Mouse (Mus musculus) megakaryocyte-erythroid progenitor cell, adult 5-6 weeks (primary cell): ENCODE measurements around the gene Secisbp2. TPM values are rescaled to one million over a fixed set of nuclear protein-coding genes. Genes with fewer than 3 reads are reported as not detected.
A peak's percentile ranks its signal among the peaks of the same experiment; 100 is the strongest.

Source experiments
- ATAC-seq: replicated peaks from 2 replicates; pipeline ENCODE4 v1.8.0; 2016; ENCODE audit warnings: mild to moderate bottlenecking, inconsistent platforms; ENCODE audit not compliant: severe bottlenecking, poor library complexity, low FRiP score, low TSS enrichment
- total RNA-seq, 2 experiments: library from RNA; stranded (forward) in 1 of 2; stranded (reverse) in 1 of 2; fragments of 200-1000, 215-1000 nt in 1 of 2; fragments of >200 nt in 1 of 2; fragmentation: Nextera tagmentation in 1 of 2; gene quantifications; 2 replicates each; pipeline ENCODE4 v1.2.3; 2014 to 2017

Gene Secisbp2
- total RNA-seq, 2 experiments from 2014 or later, result 29.6 to 33.2 TPM

DNA sequence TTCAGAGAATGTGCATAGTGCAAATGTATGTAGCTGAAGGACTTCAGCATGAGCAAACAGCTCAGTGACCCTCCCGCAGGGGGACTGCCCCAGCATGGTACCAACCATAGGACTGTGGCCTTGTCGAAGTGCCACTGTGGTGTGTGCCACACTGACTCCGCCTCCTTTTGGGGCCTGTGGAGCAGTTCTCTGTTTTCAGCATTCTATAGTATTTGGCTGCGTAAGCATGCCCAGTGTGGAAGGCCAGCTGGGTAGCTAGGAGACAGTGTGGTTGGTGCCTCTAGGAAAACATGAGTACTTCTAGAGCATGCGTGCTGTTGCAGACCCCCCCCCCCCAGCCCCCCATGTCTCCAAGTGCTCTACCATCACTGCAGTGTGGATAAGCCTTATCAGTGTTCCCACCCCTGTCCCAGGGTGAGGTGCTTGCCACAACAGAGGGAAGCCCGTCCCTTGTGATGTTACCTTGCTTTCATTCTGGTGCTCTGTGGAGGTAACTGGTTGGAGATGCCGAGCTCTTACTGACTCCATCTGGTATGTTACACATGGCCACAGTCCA lies 26.2 kb downstream of the Secisbp2 start:
- peak; percentile 79 for ATAC-seq

DNA sequence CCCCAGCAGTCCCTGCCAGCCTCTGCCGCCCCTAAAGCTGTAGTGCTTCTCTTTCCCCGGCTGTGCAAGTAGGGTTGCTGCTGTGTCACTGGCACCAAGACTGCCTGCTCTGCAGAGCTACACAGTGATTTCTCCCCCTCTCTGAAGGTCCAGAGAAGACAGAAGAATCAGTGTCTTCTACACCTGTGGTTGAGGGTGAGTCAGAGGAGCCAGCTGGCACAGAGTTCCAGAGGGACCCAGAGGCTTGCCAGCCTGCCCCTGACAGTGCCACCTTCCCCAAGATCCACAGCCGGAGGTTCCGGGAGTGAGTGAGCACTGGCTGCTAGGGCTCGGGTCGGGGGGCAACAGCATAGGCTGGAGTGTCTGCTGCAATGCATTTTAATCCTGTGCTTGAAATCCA lies 27.2 kb downstream of the Secisbp2 start:
- ATAC-seq, result no peak

DNA sequence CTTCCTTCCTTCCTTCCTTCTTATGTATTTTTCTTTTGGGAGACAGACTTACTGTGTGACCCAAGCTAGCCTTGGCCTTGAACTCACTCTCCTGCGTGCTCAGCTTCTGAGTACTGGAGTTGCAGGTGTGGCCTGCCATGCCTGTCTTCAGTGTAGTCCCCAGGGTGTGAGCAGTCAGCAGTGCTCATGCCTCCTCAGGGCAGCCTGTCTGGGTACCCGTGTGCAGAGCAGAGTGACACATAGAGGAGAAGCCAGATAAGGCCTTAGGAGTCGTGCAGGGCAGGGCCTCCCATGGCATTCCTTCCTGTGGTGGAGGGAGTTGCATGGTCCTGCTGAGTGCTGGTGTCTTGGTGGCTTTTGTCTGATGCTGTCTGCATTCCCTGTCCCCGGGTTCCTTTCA lies 27.8 kb downstream of the Secisbp2 start:
- ATAC-seq, result no peak

DNA sequence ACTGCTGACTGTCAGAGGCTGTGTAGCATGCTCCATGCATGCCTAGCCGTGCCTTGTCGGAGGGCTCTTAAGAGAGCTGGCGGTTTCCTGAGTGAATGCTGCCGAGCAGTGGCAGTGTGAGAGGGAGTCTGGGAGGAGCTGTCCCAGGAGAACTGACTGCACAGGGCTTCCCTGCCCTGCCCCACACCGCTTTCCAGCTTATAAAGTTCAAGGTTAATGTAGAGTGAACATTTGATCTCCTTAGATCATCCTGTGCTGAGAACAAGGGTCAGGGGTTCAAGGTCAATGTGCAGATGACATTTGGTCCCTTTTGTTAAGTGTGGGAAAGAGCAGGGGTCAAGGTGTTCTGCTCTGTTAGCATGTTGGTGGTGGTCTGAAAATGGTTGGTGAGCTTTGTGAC lies 29.6 kb downstream of the Secisbp2 start:
- ATAC-seq, result no peak

DNA sequence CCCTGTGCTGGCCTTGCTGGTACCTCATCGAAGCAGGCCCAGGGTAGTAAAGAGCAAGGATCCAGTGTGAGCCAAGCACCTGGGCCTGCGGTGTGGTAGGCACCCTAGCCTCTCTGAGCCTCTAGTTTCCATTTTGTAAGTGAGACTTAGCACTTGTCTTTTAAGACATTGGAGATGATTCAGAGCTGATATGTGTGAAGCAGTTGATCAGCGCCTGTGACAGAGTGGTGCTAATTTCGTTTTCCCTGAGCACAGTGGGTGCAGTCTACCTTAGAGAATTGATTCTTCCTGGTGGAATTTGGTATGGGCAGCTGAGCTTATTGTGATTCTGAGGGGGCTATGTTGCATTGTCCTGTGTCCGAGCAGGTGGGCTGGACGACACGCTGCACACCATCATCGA lies 30.1 kb downstream of the Secisbp2 start:
- no peak for ATAC-seq

DNA sequence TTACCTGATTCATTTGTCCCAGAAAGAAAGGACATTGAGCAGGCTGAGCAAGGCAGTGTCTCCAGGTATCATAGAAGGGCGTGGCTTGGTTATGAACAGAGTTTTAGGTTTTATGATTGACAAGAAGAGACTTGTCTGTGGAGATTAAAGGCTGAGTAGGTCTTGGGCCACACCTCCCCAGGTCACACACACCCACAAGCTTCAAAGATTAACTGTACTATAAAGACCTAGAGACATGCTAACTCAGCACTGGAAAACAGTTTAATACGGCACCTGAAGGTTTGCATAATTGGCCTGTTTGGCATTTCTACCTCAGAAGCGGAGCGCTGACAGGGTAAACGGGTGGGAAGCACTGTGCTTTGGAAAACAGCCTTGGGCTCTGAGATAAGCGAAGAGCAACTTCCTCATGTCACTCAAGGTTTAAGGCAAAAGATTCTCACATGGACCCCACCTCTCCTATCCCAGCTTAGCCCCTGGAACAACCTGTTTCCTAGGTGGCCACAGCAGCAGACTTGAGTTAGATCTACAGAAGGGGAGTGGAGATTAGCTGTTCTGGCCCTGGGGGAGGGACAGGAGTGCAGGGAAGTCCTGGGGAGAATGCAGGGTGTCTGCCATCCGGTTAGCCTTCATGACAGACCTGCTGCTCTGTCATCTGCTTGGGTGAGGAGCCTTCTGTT lies 33.9 kb downstream of the Secisbp2 start:
- ATAC-seq, result peak; percentile 54

DNA sequence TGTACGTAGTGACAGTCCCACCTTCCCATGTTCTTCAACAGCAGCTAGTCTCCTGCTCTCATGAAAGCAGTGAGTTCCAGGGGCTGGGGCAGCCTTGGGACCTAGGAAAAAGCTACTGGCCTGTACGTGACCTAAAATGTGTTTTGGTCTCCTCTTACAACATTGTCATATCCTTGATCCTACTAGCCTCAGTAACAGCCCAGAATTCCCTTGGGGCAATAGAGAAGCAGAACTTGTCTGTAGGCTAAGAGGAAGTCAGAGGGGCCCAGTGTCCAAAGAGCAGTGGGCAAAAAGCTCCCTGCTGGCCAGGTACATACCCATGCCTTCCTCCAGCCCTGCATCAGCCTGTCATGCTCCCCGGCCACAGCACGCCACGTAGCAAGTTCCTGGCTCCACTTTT lies 35.5 kb downstream of the Secisbp2 start:
- ATAC-seq, result no peak

DNA sequence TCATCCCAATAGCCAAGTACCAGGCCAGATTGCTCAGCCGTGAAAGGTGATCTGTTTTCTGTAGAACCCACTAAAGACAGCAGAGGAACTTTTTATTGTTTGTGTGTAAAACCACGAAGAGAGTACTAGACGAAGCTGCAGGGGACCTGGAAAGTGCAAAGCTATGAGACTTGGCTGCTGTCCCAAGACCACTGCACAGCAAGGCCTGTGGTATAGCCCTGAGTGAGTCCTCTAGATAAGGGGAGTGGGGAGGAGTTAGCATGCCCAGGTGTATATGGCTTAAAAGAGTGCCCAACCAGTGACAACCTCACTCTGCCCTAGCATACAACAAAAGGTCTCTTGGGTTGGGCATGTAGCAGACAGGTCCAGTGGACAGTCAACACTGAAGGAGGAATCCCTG lies 37.2 kb downstream of the Secisbp2 start:
- peak; percentile 56 for ATAC-seq

DNA sequence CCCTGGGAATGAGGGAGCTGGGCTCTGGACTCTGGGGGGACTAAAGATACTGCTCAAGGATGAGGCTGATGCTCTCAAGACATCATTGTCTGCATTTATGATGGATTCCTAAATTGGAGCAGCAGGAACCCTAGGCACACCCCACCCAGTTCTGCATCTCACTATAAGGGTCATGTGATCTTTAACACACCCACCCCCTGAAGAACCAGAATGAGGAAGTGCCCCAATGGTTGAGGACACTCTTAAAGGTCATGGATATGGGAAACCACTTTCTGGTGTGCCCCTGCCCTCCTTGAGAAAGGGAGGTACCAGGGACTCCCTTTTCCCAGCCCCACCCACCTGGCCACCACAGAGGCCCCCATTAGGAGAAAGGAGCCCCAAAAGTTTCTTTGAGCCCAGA lies 45.0 kb downstream of the Secisbp2 start:
- no peak for ATAC-seq

DNA sequence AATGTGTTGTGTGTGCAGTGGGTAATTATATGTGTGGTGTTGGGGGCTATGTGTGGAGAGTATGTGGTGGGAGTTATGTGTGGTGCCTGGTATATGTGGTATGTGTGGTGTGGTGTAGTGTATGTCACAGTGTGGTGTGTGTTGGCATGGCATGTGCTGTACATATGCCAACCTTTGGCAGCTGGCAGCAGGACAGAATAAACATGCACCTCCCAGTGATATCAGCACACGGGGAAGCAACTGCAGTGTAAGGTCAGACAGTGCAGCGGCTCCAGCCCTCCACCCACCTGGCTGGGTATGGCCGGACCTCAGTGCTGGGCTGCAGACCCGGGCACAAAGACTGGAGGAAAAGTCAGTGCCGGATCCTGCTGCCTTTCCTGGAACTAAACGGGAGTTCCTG lies 46.0 kb downstream of the Secisbp2 start:
- peak; percentile 56 for ATAC-seq

DNA sequence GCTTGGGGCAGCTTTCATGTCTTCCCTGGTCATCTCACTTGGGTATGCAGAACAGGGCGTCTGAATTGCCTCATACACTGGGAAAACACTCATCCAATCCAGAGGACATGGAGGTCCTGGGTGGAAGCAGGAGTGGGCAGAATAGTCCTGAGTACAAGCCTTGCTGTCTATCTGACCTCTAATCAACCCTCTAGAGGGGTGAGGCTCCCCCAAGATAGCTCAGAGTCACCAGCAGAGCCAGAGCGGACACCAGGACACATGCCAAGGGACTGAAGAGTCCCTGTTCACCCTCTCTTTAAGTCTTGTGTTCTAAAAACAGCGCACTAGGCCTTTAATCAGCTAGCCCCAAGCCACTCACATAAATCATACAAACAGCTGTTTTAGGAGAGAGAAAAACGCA lies 46.4 kb downstream of the Secisbp2 start:
- ATAC-seq, result peak; percentile 48

DNA sequence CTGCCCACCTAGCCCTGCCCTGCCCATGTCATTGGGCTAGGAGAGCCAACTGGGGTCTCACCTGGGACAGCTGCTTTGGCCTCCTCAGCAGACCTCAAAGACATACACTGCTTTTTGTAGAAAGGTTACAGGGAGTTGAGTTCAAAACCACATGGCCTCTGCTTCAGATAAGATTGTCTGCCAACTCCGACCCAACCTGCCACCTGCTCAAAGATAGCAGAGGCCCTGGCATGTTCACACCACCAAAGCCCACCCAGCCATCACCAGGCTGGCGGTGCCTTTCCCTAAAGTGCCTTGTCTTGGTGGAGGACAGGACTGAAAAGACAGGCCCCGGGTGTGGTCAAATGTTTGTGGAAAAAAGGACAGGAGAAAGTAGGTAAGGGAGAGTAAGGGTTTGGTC lies 46.8 kb downstream of the Secisbp2 start:
- ATAC-seq, result peak; percentile 58

DNA sequence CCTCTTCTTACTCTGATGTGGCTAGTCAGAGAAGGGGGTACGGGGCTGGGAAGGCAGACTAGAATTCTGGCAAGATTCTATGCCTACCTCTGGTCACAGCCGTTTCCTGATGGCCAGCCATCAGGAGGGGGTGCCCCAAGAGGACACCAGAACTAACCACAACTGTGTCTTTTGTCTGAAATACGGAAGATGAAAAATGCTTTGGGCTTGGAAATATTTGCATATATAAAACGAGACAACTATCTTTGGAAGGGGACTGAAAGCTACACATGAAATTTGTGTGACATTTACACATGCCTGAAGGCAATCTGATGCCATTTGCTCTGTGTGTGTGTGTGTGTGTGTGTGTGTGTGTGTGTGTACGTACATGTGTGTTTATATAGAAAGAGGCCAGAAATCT lies 52.4 kb downstream of the Secisbp2 start:
- no peak for ATAC-seq

DNA sequence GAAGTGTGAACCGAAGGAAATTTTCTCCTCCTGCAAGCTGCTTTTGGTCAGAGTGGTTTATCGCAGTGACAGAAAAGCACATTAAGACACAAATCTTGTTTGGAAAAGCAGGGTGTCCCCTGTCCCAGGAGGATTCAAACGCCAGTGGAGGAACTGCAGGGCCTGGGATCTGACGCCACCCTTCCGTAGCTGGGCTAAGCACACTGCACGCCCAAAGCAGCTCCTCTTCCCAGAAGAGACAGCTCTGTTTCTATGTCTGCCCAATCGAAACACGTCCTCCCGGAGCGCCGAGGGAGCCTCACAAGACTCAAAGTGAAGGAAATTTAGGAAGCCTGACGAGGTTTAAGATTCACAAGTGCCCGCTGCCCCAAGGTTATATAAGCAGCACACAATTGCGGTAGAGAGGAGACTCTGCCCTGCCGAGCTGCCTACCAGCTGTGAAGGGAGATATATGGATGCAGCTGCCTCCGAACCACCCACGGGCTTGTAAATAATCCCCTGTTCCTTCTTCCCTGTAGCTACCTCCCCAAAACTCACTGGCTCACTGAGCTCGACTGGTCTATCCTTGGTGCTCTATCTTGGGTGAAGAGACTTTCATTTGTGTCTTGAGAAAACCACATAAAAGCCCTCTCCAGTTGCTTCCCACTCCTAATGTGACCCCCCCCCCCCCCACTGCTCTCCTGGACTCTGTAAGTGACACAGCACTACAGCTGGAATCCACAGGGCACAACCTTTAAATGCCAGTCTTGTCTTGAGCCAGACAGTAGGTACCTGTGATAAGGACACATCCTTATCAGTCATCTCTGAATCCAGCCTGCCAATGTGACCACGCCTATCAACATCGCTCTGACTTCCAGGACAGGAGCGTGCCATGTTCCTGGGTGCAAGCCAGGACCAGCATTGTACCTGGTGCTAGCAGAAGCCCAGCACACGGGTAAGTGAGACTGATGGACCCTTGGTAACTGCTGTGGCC lies 54.7 kb downstream of the Secisbp2 start:
- peak; percentile 74 for ATAC-seq

DNA sequence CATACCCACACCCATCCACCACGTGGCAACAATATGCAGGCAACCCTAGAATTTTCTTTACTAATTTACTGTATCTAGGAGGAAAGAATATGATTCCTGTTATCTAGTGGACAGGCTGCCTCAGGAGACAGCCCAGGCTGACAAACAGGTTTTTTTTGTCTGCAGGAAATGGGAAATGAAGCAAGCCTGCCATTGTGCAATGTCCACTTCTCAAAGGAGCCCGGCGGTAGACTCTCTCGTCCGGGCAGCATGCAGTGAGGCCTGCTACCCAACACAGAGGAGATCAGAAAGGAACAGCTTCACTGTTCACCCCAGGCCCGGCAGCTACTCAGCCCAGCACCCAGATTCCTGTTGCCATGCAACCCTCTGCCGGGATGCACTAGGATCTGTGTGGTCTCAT lies 59.2 kb downstream of the Secisbp2 start:
- ATAC-seq, result no peak

DNA sequence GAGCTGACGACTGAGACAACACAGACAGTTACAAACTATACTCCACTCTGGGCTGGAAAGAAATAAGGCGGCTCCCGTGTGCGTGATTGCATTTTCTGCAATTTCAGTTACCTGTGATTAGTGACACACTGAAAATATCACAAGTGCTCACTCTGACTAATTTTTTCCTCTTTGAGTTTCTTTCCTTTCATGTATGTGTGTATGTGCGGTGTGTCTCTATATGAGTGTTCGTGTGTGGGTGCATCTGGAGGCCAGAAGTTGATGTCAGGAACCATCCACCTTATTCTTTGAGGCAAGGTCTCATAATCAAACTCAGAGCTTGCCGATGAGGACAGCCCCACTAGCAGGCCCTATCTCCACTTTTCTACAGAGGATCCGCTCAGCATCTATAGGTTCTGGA lies 60.5 kb downstream of the Secisbp2 start:
- no peak for ATAC-seq

DNA sequence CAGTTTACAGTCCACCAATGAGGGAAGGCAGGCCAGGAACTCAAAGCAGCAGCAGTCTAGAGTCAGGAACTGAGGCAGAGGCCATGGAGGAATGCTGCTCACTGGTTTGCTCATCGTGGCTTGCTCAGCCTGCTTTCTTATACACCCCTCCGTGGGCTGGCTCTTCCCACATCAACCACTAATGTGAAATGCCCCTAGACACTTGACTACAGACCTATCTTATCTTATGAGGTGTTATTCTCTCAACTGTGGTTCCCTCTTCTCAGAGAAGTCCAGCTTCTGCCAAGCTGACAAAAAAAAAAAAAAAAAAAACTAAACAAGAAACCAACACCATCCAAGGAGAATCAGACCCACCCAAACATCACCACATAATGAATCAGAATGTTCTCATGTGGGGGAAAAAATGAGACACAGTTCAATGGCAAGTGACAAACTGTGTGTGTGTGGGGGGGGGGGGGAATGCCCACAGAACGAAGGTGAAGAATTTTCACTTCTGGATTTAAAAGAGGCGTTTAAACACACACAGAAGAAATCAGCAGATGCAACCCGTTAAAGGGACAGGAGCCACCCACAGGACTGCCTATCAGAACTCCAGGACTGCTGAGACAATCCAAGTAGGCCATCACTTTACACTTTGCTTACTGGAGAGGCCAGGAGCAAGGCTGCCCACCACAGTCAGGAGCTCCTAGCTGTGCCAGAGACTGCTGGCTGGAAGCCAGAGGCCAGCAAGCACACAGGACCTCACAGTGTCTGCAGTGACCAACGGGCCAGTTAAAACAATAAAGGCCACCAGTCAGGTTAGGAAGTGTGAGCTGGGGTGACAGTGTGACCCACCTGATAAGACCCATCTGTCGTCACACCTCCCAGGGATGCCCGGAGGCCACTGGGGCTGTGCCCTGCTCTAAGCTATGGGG lies 65.1 kb downstream of the Secisbp2 start:
- ATAC-seq, result 0 out of 2 replicates have a peak, but pooled peaks have one; percentile 43

DNA sequence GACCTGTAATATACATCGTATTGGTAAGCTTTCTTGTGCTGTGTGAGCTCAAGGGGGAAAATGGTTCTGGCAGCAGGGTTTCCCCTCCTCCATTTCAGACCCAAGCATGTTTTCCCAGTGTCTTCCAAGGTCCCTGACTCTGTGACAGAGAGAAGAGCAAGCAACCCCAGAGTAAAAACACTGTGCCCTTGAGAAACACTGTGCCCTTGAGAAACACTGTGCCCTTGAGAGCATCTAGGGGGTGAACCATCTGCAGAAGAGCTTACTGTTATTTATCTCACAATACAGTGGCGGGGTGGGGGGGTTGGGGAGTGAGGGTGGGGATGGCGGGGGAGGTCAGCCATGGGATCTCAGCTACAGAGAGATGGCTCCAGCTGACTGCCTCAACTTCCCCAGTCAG lies 67.8 kb downstream of the Secisbp2 start:
- ATAC-seq, result no peak

DNA sequence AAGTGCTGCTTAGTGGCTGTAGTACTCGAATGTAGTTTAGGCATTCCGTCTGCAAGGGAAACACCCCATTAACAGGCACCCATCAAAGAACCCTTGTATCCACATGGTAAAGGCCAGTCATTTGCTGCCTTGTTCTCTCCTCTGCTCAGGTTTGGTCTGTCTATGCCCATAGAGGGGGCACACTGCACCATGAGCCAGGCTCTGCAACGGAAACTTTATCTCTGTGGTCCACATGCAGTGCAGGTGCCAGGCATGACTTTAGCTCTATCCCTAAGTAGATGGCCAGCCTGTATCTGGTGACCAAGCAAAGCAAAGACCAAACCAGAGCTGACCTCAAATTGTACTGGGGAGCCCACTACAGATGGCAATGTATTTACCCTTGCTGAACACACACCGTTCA lies 69.1 kb downstream of the Secisbp2 start:
- ATAC-seq, result peak; percentile 56
